Mouse (Mus musculus): ENCODE data around the gene Ppox. TPM values are rescaled to one million over a fixed set of nuclear protein-coding genes. Genes with fewer than 3 reads are reported as not detected.

The Ppox gene
- polyA plus RNA-seq, 1 experiment: 51.5 TPM

DNA sequence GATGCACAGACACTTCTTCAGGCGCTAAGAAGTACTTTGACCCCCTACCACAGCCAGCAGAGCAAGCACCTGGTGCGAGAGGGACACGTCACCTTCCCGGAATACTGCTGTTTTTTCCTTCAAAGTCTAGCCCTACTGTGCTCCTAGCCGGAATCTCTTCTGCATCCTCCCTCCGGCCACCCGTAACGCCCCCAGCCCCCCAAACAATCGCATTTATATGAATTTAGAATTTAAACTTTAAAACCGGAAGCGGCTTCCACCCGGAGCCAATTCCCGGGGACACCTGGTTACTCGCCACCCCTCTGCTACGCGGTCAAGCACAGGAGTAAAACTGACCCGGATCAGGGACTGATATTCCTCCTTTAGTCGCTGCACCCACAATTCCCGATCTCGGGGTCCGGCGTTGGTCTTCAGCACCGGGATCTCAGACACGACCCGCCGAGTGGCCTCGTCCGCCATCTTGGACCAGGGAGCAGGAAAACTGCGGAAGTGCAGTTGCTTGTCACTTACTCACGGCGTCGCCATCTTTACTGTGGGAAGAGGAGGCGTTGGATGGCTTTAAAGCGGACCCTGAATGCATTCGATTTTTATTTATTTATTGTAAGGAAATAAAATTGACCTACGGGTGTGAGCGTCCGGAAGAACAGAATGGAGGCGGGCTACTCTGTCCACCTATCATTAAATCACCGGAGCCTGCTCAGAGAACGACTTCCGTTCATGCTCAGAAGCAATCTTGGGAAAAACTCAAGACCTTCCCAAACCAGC is 13.5 kb upstream of the Ppox start, which contains the start of gene Ufc1:
TSS of gene Ufc1 (minus strand) at position 727 of the 765 bp plus-strand sequence.
- H3K27ac ChIP-seq (ENCODE audit: insufficient read depth, low read depth, low read length): peak within 1 kb of the TSS; percentile 97
- TF ChIP-seq CTCF (conservative IDR thresholded peaks at IDR 0.05; ENCODE audit: insufficient read depth, insufficient read length, low read depth, low read length) (no peak; the same call in 1 of the 2 replicates), POLR2A (IDR thresholded peaks at IDR 0.05; ENCODE audit: low read depth, low read length) (no peak)
- no peaks in the 10 kb centered on the region for H3K27me3 ChIP-seq (replicated peaks; ENCODE audit: control insufficient read depth, insufficient read depth, low read length)
- peak; percentile 93 for DNase-seq
- peak within 1 kb of the TSS; percentile 89 for H3K4me3 ChIP-seq (ENCODE audit: insufficient read depth, low read depth, low read length)
- under 1% methylated on average over 42 of the region's 42 CpGs for WGBS
- no peaks in the 10 kb centered on the region for H3K36me3 ChIP-seq (ENCODE audit: control insufficient read depth, insufficient read depth, low read length)
- no peaks in the 10 kb centered on the region; the same call in 1 of the 2 replicates for H3K4me1 ChIP-seq (ENCODE audit: control insufficient read depth, insufficient read depth, low read length)

DNA sequence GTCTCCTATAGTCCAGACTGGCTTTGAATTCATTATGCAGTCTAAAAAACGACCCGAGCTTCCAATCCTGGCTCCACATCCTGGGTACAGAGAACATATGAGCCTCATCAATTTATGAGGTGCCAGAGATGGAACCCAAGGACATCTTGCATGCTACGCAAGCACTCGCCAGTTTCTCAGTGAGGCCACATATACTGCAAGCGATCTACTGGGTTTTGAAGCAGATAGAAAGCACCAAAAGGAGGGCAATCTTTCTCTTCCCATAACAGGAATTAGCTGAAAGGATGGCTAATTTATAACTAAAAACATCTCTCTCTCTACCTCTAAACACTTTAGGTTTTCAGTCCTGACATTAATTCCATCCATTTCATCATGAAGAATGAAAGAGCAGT is 12.9 kb upstream of the Ppox start:
- H3K36me3 ChIP-seq (ENCODE audit: control insufficient read depth, insufficient read depth, low read length): no peaks in the 10 kb centered on the region
- H3K27me3 ChIP-seq (replicated peaks; ENCODE audit: control insufficient read depth, insufficient read depth, low read length): no peaks in the 10 kb centered on the region
- H3K4me1 ChIP-seq (ENCODE audit: control insufficient read depth, insufficient read depth, low read length): no peaks in the 10 kb centered on the region; the same call in 1 of the 2 replicates
- peak overlapping the region; percentile 89 for H3K4me3 ChIP-seq (ENCODE audit: insufficient read depth, low read depth, low read length)
- H3K27ac ChIP-seq (ENCODE audit: insufficient read depth, low read depth, low read length): peak overlapping the region; percentile 97
- TF ChIP-seq POLR2A (IDR thresholded peaks at IDR 0.05; ENCODE audit: low read depth, low read length) (no peak), CTCF (conservative IDR thresholded peaks at IDR 0.05; ENCODE audit: insufficient read depth, insufficient read length, low read depth, low read length) (no peak)
- no peak for DNase-seq
- 23% methylated on average over 5 of the region's 5 CpGs for WGBS

DNA sequence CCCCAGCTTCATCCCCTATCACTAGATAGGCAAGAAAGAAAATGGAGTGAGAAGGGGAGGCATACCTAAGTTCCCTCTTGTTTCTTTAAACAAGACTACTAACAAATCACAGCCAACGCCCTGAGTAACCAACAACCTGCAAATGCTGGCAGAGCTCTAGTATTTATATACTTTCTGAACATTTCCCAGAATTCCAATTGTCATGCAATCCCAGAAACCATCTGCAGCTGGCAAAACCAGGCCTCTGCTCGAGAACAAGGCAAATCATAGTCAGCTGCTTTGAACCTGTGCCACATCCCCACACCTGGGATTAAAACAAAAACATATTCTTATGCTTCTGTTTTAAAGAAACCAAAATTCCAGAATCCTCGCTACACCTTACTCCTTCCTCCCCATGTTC is 12.4 kb upstream of the Ppox start:
- Histone ChIP-seq H3K4me1 (ENCODE audit: control insufficient read depth, insufficient read depth, low read length) (no peaks in the 10 kb centered on the region; the same call in 1 of the 2 replicates), H3K36me3 (ENCODE audit: control insufficient read depth, insufficient read depth, low read length) (no peaks in the 10 kb centered on the region), H3K27ac (ENCODE audit: insufficient read depth, low read depth, low read length) (no peak overlapping the region), H3K4me3 (ENCODE audit: insufficient read depth, low read depth, low read length) (no peak overlapping the region), H3K27me3 (replicated peaks; ENCODE audit: control insufficient read depth, insufficient read depth, low read length) (no peaks in the 10 kb centered on the region)
- 74% methylated on average over 3 of the region's 3 CpGs for WGBS
- TF ChIP-seq POLR2A (IDR thresholded peaks at IDR 0.05; ENCODE audit: low read depth, low read length): no peak
- TF ChIP-seq CTCF (conservative IDR thresholded peaks at IDR 0.05; ENCODE audit: insufficient read depth, insufficient read length, low read depth, low read length): no peak
- DNase-seq: no peak

DNA sequence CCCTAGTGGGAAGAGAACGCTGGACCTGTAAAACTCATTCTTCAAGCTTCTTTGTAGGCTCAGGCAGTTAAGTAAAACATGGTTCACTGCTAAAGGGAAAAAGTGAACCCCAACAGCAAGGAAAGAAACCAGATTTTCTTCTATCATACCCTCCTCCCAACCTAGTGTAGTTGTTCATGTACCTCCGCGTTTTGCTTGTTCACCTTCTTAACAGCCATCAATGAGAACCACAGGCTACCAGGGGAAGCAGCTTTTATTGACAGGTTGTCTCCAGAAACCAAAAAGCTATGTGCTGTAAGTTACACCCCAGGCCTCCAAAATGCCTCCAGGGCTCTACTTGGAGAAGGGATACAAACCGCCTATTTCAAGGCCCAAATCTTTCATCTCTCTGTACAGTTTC is 7.3 kb upstream of the Ppox start:
- H3K27ac ChIP-seq (ENCODE audit: insufficient read depth, low read depth, low read length): 0 out of 2 replicates have a peak overlapping the region, but pooled peaks have one; percentile 0
- TF ChIP-seq CTCF (conservative IDR thresholded peaks at IDR 0.05; ENCODE audit: insufficient read depth, insufficient read length, low read depth, low read length) (no peak), POLR2A (IDR thresholded peaks at IDR 0.05; ENCODE audit: low read depth, low read length) (no peak)
- H3K36me3 ChIP-seq (ENCODE audit: control insufficient read depth, insufficient read depth, low read length): no peaks in the 10 kb centered on the region
- DNase-seq: no peak
- no peak overlapping the region for H3K4me3 ChIP-seq (ENCODE audit: insufficient read depth, low read depth, low read length)
- no peaks in the 10 kb centered on the region for H3K27me3 ChIP-seq (replicated peaks; ENCODE audit: control insufficient read depth, insufficient read depth, low read length)
- WGBS: 69% methylated on average over 4 of the region's 4 CpGs
- no peaks in the 10 kb centered on the region; the same call in 1 of the 2 replicates for H3K4me1 ChIP-seq (ENCODE audit: control insufficient read depth, insufficient read depth, low read length)

DNA sequence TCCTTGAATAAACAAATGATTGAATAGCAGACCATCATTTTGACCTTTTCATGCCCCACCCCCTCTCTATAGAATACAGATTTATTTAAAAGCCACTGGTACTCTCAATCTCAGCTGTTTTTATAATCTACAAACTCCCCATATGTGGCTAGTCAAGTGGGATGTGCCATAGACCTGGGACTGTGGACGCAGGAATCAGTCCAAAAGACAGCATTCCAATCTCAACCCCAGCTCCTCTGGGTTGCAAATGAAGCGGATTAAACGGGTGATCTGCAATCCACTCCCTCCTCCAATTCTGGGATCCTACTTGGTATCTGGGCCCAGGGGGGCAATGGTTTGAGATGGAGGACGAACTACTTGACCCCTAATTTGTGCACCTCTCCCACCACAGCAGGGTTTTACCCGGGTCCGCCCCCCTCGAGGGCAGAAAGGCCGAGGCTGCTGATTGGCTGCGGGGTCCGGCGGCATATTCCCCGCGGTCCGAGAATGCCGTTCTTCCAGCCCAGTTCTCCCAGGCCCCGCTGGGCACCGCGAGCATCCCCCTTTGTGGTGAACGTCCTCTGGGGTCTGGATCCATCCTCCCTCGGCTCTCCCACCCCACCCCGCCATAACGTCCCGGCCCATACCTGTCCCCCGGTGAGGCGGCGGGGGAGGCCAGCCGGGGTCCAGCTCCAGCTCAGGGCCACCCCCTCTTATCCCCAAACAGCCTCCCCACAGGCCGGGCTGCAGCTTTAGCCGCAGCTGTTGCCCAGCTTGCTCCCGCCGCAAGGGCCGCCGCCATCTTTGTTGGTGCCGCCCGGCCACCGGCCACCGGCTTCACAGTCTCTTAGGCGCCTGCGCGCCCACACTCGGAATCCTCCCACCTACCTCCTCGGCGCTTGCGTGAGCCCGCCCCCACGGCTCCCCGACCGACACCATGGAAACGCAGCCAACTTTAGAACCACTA is 6.4 kb upstream of the Ppox start, which contains the start of gene Usp21:
TSS of gene Usp21 (minus strand) at position 856 of the 946 bp plus-strand sequence.
- peak; percentile 97 for DNase-seq
- no peaks in the 10 kb centered on the region for H3K36me3 ChIP-seq (ENCODE audit: control insufficient read depth, insufficient read depth, low read length)
- peak within 1 kb of the TSS; percentile 60 for H3K27ac ChIP-seq (ENCODE audit: insufficient read depth, low read depth, low read length)
- under 1% methylated on average over 49 of the region's 49 CpGs for WGBS
- no peaks in the 10 kb centered on the region for H3K27me3 ChIP-seq (replicated peaks; ENCODE audit: control insufficient read depth, insufficient read depth, low read length)
- no peaks in the 10 kb centered on the region; the same call in 1 of the 2 replicates for H3K4me1 ChIP-seq (ENCODE audit: control insufficient read depth, insufficient read depth, low read length)
- peak within 1 kb of the TSS; percentile 74 for H3K4me3 ChIP-seq (ENCODE audit: insufficient read depth, low read depth, low read length)
- no peak for TF ChIP-seq POLR2A (IDR thresholded peaks at IDR 0.05; ENCODE audit: low read depth, low read length)
- TF ChIP-seq CTCF (conservative IDR thresholded peaks at IDR 0.05; ENCODE audit: insufficient read depth, insufficient read length, low read depth, low read length): no peak

DNA sequence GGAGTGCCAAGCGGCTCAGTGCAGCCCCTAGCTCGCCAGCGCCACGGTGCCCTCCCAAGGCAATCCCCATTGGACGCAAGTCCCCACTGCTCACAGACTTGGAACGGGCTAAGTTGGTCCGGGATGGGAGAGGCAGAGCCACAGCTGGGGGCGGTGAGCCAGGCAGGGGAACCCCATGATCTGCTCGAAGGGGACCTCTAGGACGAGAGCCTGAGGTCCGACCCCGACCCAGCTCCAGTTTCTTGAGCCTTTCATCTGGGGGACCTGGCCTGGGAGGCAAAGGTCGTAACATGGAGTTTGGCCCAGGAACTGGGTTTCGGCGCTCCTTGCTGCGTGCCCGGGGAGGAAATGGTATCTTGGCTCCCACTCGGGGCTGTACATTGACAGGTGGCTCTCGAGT is 5.5 kb upstream of the Ppox start:
- H3K27ac ChIP-seq (ENCODE audit: insufficient read depth, low read depth, low read length): no peak overlapping the region
- no peaks in the 10 kb centered on the region for H3K36me3 ChIP-seq (ENCODE audit: control insufficient read depth, insufficient read depth, low read length)
- 70% methylated on average over 19 of the region's 19 CpGs for WGBS
- no peak overlapping the region for H3K4me3 ChIP-seq (ENCODE audit: insufficient read depth, low read depth, low read length)
- no peaks in the 10 kb centered on the region for H3K27me3 ChIP-seq (replicated peaks; ENCODE audit: control insufficient read depth, insufficient read depth, low read length)
- no peaks in the 10 kb centered on the region; the same call in 1 of the 2 replicates for H3K4me1 ChIP-seq (ENCODE audit: control insufficient read depth, insufficient read depth, low read length)
- no peak for DNase-seq
- no peak for TF ChIP-seq POLR2A (IDR thresholded peaks at IDR 0.05; ENCODE audit: low read depth, low read length)
- TF ChIP-seq CTCF (conservative IDR thresholded peaks at IDR 0.05; ENCODE audit: insufficient read depth, insufficient read length, low read depth, low read length): no peak

Data from kidney, adult 2 months (tissue).